Mouse (Mus musculus) forebrain, embryonic 14.5 days (tissue): ENCODE measurements around the gene Cela2a. TPM values are rescaled to one million over a fixed set of nuclear protein-coding genes. Genes with fewer than 3 reads are reported as not detected.

Source experiments
- ATAC-seq: fragments of 200-750 bp; cut with Nextera tagmentation; 2 replicates; pipeline ENCODE4 v1.8.0; 2017; ENCODE audit warnings: mild to moderate bottlenecking, moderate library complexity
- DNase-seq: peaks from one replicate; pipeline ENCODE4 v3.0.0-alpha.2; 2015; ENCODE audit warnings: low spot score
- H3K27ac ChIP-seq: fragments of 300-500 bp; sonication (generic); 2 replicates; pipeline ENCODE4 v1.5.1; 2014; ENCODE audit warnings: low read depth, mild to moderate bottlenecking, control low read depth, low read length, moderate library complexity
- H3K27me3 ChIP-seq: fragments of 300-500 bp; sonication (generic); replicated peaks from 2 replicates; pipeline ENCODE4 v1.6.1; 2014; ENCODE audit warnings: low read length, control low read depth, mixed read lengths; ENCODE audit not compliant: control insufficient read depth, insufficient read depth
- H3K36me3 ChIP-seq: fragments of 300-500 bp; sonication (generic); 2 replicates; pipeline ENCODE4 v1.6.1; 2014; ENCODE audit warnings: low read length, control low read depth; ENCODE audit not compliant: control insufficient read depth, insufficient read depth
- H3K4me1 ChIP-seq: fragments of 300-500 bp; sonication (generic); 2 replicates; pipeline ENCODE4 v1.6.1; 2014; ENCODE audit warnings: antibody characterized with exemption, low read length, control low read depth; ENCODE audit not compliant: control insufficient read depth, insufficient read depth
- H3K4me2 ChIP-seq: fragments of 300-500 bp; sonication (generic); 2 replicates; pipeline ENCODE4 v1.6.1; 2014; ENCODE audit warnings: mild to moderate bottlenecking, control low read depth, low read length
- H3K4me3 ChIP-seq: fragments of 300-500 bp; sonication (generic); 2 replicates; pipeline ENCODE4 v1.5.1; 2014; ENCODE audit warnings: low read depth, low read length, control low read depth
- H3K9ac ChIP-seq: fragments of 300-500 bp; sonication (generic); 2 replicates; pipeline ENCODE4 v1.6.1; 2014; ENCODE audit warnings: mild to moderate bottlenecking, low read length, control low read depth, moderate library complexity
- H3K9me3 ChIP-seq: fragments of 300-500 bp; sonication (generic); replicated peaks from 2 replicates; pipeline ENCODE4 v1.6.1; 2016; ENCODE audit warnings: low read length, control low read depth, mixed read lengths; ENCODE audit not compliant: control insufficient read depth
- WGBS: fragments of 180-500 bp; shearing (Covaris S2); extraction: QIAGEN DNeasy Blood & Tissue Kit; methylation state at CpG from one replicate; pipeline ENCODE4 v1.1.7; 2014; 5-methylcytosine and 5-hydroxymethylcytosine counted together
- polyA plus RNA-seq: library from polyadenylated mRNA; unstranded; fragments of >200 nt; fragmentation: Nextera tagmentation; extraction: Ambion mirVana; gene quantifications from 2 replicates; pipeline ENCODE4 v1.2.1, GENCODE M21; 2014

Cela2a gene
- polyA plus RNA-seq, 1 experiment from 2014 or later = not detected

DNA sequence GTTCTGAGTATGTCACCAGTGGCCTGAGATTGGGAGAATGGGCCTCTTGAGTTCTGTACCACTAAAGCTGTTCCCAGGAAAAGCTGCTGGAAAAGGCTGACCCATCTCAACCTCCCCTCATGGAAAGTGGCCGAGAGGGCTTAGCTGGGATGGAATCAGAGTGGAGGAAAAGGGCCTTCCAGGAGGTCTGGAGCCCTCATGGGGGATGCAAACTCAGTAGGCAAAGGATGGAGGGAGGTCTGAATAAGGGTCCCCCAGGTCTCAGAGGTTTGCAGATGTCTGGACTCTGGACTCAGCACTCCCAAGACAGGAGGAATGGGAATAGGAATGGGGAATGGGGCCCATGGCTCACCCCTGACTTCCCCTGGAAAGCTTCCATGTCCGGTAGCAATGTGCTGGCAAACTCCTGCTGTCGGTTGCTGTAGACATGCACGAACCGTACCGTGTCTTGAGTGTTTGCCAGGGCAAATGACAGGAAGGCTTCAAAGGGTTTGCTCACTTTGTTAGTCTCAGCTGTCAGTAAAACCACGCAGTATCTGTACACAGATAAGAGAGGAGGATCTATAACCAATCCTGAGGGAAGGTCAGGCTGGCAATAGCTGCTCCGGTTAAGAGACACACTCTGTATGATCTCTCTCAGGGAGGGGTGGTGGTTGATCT, 56.3 kb downstream of the Cela2a start:
- WGBS = 81% methylated on average over 8 of the region's 8 CpGs
- peaks cover 13% of the 10 kb centered on the region for H3K4me1 ChIP-seq
- H3K36me3 ChIP-seq = peaks cover 88% of the 10 kb centered on the region
- no peak for DNase-seq
- H3K4me3 ChIP-seq = no peak overlapping the region
- no peaks in the 10 kb centered on the region for H3K27me3 ChIP-seq
- ATAC-seq = no peak
- H3K4me2 ChIP-seq = no peak overlapping the region
- no peaks in the 10 kb centered on the region for H3K9me3 ChIP-seq
- H3K27ac ChIP-seq = no peak overlapping the region
- no peak overlapping the region for H3K9ac ChIP-seq

DNA sequence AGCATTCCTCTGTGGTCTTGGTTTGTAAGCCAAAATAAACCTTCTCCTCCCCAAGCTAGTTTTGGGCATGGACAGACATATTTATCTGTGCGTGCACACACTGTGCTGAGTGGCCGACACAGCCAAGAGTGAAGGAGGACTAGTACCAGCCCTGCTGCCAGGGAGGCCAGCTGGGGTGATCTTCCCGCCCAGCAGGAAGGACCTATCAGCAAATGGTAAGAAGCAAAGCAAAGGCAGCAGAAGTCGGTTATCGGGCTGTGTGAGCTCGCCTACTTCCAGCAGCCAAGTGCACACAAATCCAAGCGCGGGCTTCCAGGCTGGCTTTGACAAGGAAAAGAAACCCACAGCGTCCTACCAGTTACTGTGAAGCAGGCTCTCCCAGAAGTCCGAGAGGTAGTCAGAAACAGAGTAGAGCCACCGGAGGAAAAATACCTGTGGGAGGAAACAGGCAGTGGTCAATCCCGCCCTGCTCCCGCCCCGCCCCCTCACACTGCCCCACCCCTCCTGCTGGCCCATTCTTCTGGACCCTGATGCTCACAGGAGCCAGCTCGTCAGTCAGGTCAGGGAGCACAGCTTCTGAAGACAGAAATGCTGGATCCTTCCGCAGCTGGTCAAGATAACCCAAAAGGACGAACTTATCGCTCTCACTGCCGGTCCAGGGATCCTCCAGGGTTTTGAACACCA, 58.5 kb downstream of the Cela2a start:
- ATAC-seq = no peak
- Histone ChIP-seq H3K27ac (peak overlapping the region; percentile 86), H3K9ac (no peak overlapping the region), H3K4me2 (no peak overlapping the region), H3K9me3 (no peaks in the 10 kb centered on the region), H3K4me3 (no peak overlapping the region), H3K36me3 (peaks cover 91% of the 10 kb centered on the region), H3K27me3 (no peaks in the 10 kb centered on the region), H3K4me1 (peaks cover 13% of the 10 kb centered on the region)
- 77% methylated on average over 19 of the region's 19 CpGs for WGBS
- peak; percentile 29 for DNase-seq

DNA sequence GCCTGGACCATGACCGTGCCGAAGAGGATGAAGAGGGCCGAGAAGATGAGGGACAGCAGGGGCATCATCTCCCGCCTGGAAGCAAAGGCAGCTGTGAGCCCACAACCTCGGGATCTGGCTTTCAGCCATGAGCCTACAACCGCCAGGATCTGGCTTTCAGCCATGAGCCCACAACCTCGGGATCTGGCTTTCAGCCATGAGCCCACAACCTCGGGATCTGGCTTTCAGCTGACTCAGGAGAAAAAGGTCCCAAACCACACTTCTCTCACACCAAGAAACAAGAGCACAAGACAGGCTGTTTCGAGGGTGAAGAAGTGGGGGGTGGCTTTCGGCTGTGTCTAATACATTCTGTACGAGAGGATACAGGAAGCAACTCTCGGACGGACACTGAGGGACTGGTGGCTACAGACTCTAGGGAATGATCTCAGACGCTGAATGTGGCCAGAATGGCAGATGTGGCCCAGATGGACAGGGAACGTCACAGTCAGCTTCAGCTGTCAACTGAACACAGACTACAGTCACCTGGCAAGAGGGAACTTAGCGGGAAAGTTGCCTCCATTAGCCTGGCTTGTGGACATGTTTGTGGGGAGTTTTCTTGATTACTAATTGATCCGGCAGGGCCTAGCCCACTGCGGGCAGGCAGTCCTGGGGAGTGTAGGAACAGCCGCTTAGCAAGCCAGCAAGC, 59.1 kb downstream of the Cela2a start:
- Histone ChIP-seq H3K27me3 (no peaks in the 10 kb centered on the region), H3K27ac (peak overlapping the region; percentile 86), H3K9me3 (no peaks in the 10 kb centered on the region), H3K9ac (peak overlapping the region; percentile 29; the same call in 1 of the 2 replicates), H3K4me2 (0 out of 2 replicates have a peak overlapping the region, but pooled peaks have one; percentile 12), H3K4me3 (no peak overlapping the region), H3K4me1 (peaks cover 13% of the 10 kb centered on the region), H3K36me3 (peaks cover 91% of the 10 kb centered on the region)
- DNase-seq (peak; percentile 83), ATAC-seq (peak; percentile 76)
- WGBS = 39% methylated on average over 19 of the region's 19 CpGs

DNA sequence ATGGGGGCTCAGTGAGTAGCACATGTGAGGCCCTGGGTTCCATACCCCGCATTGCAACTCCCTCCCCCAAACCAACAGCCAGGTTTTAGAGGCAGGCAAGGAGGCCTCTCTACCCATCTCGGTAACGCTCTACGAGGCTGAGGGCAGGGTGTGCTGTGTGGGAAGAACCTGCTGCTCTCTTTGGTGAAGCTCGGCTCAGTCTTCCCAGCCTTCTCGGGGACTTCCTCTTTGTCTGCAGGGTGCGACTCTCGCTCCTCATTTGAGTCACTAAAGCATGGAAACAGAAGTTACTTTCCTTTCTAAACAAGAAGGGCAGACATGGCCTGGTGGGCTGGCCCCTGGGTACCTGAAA, 59.7 kb downstream of the Cela2a start:
- H3K4me1 ChIP-seq = peaks cover 13% of the 10 kb centered on the region
- DNase-seq (peak; percentile 22), ATAC-seq (peak; percentile 59)
- H3K9me3 ChIP-seq = no peaks in the 10 kb centered on the region
- 0 out of 2 replicates have a peak overlapping the region, but pooled peaks have one; percentile 12 for H3K4me2 ChIP-seq
- peak overlapping the region; percentile 29; the same call in 1 of the 2 replicates for H3K9ac ChIP-seq
- H3K27me3 ChIP-seq = no peaks in the 10 kb centered on the region
- no peak overlapping the region for H3K4me3 ChIP-seq
- WGBS = 58% methylated on average over 8 of the region's 8 CpGs
- H3K36me3 ChIP-seq = peaks cover 91% of the 10 kb centered on the region
- H3K27ac ChIP-seq = peak overlapping the region; percentile 86

DNA sequence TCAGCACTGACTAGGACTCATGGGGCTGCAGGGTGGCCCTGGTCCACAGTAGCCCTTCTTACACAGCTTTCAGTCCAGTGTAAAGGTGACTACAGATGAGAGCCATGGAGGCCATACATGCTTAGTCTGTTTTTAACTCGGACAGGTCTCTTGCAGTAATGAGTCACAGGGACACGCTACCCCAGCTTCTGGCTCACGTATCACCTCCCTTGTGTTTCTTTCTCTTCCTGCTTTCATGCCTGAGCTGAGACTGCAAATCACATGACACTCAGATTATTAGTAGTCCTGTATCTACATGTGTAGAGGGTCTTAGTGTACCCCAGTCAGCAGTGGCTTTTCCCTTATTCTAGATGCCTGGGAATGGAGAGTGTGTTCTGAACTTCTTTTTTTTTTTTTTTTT, 61.0 kb downstream of the Cela2a start:
- Histone ChIP-seq H3K4me2 (no peak overlapping the region), H3K27ac (no peak overlapping the region), H3K4me1 (peaks cover 13% of the 10 kb centered on the region), H3K4me3 (no peak overlapping the region), H3K27me3 (no peaks in the 10 kb centered on the region), H3K9ac (no peak overlapping the region), H3K9me3 (no peaks in the 10 kb centered on the region), H3K36me3 (peaks cover 83% of the 10 kb centered on the region)
- ATAC-seq (no peak), DNase-seq (no peak)
- WGBS = 97% methylated on average over 3 of the region's 3 CpGs

Other genes starting within 250 kb of the Cela2a start
- 15.1 and 19.7 TPM in 2 replicates for gene Fblim1, start 220.1 kb downstream of the Cela2a start, polyA plus RNA-seq
- gene Tmem82, start 207.5 kb downstream of the Cela2a start, polyA plus RNA-seq = 0.12 TPM in 1 of 2 replicates, not detected in the other
- 0.07 TPM in 1 of 2 replicates, not detected in the other for gene Slc25a34, start 202.3 kb downstream of the Cela2a start, polyA plus RNA-seq
- 3.6 and 3.9 TPM in 2 replicates for gene Plekhm2, start 161.3 kb downstream of the Cela2a start, polyA plus RNA-seq
- 2.5 TPM in 1 of 2 replicates, not detected in the other for gene Rsc1a1, start 140.6 kb downstream of the Cela2a start, polyA plus RNA-seq
- gene Ddi2, start 102.7 kb downstream of the Cela2a start, polyA plus RNA-seq = 6.7 and 9.3 TPM in 2 replicates
- not detected in 2 replicates for gene Agmat, start 79.5 kb downstream of the Cela2a start, polyA plus RNA-seq
- 3.6 and 4.6 TPM in 2 replicates for gene Dnajc16, start 35.2 kb downstream of the Cela2a start, polyA plus RNA-seq
- gene Casp9, start 32.5 kb downstream of the Cela2a start, polyA plus RNA-seq = 8.3 and 10.2 TPM in 2 replicates
- not detected in 2 replicates for gene Ctrc, start 20.2 kb upstream of the Cela2a start, polyA plus RNA-seq
- 44.0 and 49.3 TPM in 2 replicates for gene Efhd2, start 48.8 kb upstream of the Cela2a start, polyA plus RNA-seq
- gene Fhad1, start 188.9 kb upstream of the Cela2a start, polyA plus RNA-seq = 1.3 and 2.2 TPM in 2 replicates